Mouse (Mus musculus): ENCODE measurements around the gene Fam13c.

DNA sequence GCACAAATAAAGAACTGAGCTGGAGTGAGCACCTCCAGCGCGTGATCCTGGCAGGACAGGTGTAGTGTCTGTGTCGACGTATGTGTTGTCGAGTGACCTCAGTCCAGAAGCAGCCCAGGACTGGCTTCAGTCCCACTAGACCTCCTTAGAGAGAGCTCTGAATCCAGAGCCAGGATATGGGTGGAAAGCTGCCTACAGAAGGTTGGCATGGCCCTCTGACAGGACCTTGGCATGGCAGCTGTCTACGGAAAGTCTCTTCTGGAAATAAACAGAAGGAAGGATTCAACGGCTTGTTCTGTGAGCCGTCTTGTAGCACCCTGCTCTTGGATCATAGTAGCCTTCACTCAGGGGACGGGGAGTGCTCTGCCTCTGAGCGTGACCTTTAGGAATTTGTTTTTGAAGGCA, 37.5 kb downstream of the Fam13c start:
- no peak for TF ChIP-seq CTCF (IDR thresholded peaks at IDR 0.05; ENCODE audit: extremely low read depth, insufficient read depth, insufficient read length, insufficient replicate concordance)
- no peak for TF ChIP-seq POLR2A (IDR thresholded peaks at IDR 0.05; ENCODE audit: low read depth, low read length)
